Mouse (Mus musculus): ENCODE results near the gene Lpcat4.

DNA sequence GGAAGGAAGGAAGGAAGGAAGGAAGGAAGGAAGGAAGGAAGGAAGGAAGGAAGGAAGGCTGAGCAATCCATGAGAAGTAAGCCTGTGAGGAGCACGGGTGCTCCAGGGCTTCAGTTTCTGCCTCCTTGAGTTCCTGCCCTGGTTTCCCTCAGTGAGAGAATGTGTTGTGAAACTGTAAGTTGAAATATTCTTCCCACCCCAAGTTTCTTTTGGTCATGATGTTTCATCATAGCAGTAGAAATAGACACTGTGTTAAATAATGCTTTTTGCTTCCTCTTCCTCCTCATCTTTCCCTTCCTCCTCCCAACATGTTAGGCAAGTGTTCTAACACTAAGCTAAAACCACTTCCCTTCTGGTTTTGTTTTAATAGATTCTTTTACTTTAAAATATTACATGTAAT is 6.6 kb upstream of the Lpcat4 start:
- TF ChIP-seq POLR2A (IDR thresholded peaks at IDR 0.05; ENCODE audit: control insufficient read depth, low read depth, low read length), result no peak
- no peak for TF ChIP-seq CTCF (IDR thresholded peaks at IDR 0.05; ENCODE audit: control insufficient read depth, insufficient read depth, insufficient replicate concordance, low read depth, low read length)
